Mouse (Mus musculus): ENCODE measurements around the gene 1700020N15Rik.
"Not testable (repeated sequence)": the region's sequence is repeated elsewhere in the genome, so short reads cannot be mapped to it uniquely, and the experiment has no call there.

1700020N15Rik gene

GRCm38 (mm10) chrX:69945000-69945399 lies at the start of gene 1700020N15Rik:
Gene 1700020N15Rik, plus strand, starts transcription at chrX:69945300.
- not testable (repeated sequence) for DNase-seq (ENCODE audit: inconsistent ontology term)

GRCm38 (mm10) chrX:69976790-69977579 lies 31.9 kb downstream of the 1700020N15Rik start:
- DNase-seq (ENCODE audit: inconsistent ontology term): no peak
